Mouse (Mus musculus): ENCODE measurements around the gene Olfr348.

- TF ChIP-seq CTCF (IDR thresholded peaks at IDR 0.05; ENCODE audit: control insufficient read depth, insufficient read depth, insufficient read length) (no peak), MAX (IDR thresholded peaks at IDR 0.05) (no peak), CEBPB (IDR thresholded peaks at IDR 0.05; ENCODE audit: low read depth) (no peak), MYOD1 (IDR thresholded peaks at IDR 0.05; ENCODE audit: control insufficient read depth, insufficient read length, low read depth) (no peak), USF1 (IDR thresholded peaks at IDR 0.05; ENCODE audit: low read depth) (no peak), MYOG (IDR thresholded peaks at IDR 0.05; ENCODE audit: control insufficient read depth, extremely low read depth, insufficient read length) (no peak)
Observed at GRCm38 (mm10) chr2:36790238-36790637, 6.2 kb downstream of the Olfr348 start, which contains the start of gene Olfr50.
